Mouse (Mus musculus): ENCODE results near the gene Pfpl. TPM values are rescaled to one million over a fixed set of nuclear protein-coding genes. Genes with fewer than 3 reads are reported as not detected.

Pfpl gene
- polyA plus RNA-seq, 1 experiment from 2014 or later: not detected

- Histone ChIP-seq H3K4me3 (no peak overlapping the region), H3K9me3 (no peaks in the 10 kb centered on the region), H3K36me3 (peaks cover 78% of the 10 kb centered on the region), H3K4me1 (replicated peaks) (peaks cover 10% of the 10 kb centered on the region; the same call in 1 of the 2 replicates), H3K27me3 (ENCODE audit: insufficient read depth, poor library complexity, severe bottlenecking) (no peaks in the 10 kb centered on the region), H3K27ac (no peak overlapping the region)
- DNase-seq (ENCODE audit: low spot score): peak; percentile 50
- WGBS: 88% methylated on average over 5 of the region's 5 CpGs
Observed at GRCm38 (mm10) chr19:12467436-12467835, 39.7 kb downstream of the Pfpl start.

GRCm38 (mm10) chr19:12471866-12472265, 44.2 kb downstream of the Pfpl start:
- Histone ChIP-seq H3K27me3 (ENCODE audit: insufficient read depth, poor library complexity, severe bottlenecking) (no peaks in the 10 kb centered on the region), H3K4me3 (no peak overlapping the region), H3K9me3 (no peaks in the 10 kb centered on the region), H3K27ac (no peak overlapping the region), H3K4me1 (replicated peaks) (peaks cover 4% of the 10 kb centered on the region; the same call in 1 of the 2 replicates), H3K36me3 (peaks cover 100% of the 10 kb centered on the region)
- DNase-seq (ENCODE audit: low spot score): no peak
- 81% methylated on average over 3 of the region's 3 CpGs for WGBS

- DNase-seq (ENCODE audit: low spot score): no peak
- H3K4me1 ChIP-seq (replicated peaks): peaks cover 4% of the 10 kb centered on the region; the same call in 1 of the 2 replicates
- H3K9me3 ChIP-seq: no peaks in the 10 kb centered on the region
- H3K27ac ChIP-seq: no peak overlapping the region
- WGBS: 86% methylated on average over 5 of the region's 5 CpGs
- peaks cover 100% of the 10 kb centered on the region for H3K36me3 ChIP-seq
- no peak overlapping the region for H3K4me3 ChIP-seq
- no peaks in the 10 kb centered on the region for H3K27me3 ChIP-seq (ENCODE audit: insufficient read depth, poor library complexity, severe bottlenecking)
Observed at GRCm38 (mm10) chr19:12472381-12472976, 44.8 kb downstream of the Pfpl start.

- Histone ChIP-seq H3K27me3 (ENCODE audit: insufficient read depth, poor library complexity, severe bottlenecking) (no peaks in the 10 kb centered on the region), H3K9me3 (no peaks in the 10 kb centered on the region), H3K36me3 (peaks cover 100% of the 10 kb centered on the region), H3K27ac (no peak overlapping the region), H3K4me1 (replicated peaks) (peaks cover 4% of the 10 kb centered on the region; the same call in 1 of the 2 replicates), H3K4me3 (no peak overlapping the region)
- 81% methylated on average over 4 of the region's 4 CpGs for WGBS
- no peak for DNase-seq (ENCODE audit: low spot score)
Observed at GRCm38 (mm10) chr19:12473201-12473641, 45.5 kb downstream of the Pfpl start.

GRCm38 (mm10) chr19:12473951-12474350, 46.2 kb downstream of the Pfpl start:
- peaks cover 100% of the 10 kb centered on the region for H3K36me3 ChIP-seq
- 93% methylated on average over 4 of the region's 4 CpGs for WGBS
- peaks cover 4% of the 10 kb centered on the region; the same call in 1 of the 2 replicates for H3K4me1 ChIP-seq (replicated peaks)
- no peak overlapping the region for H3K27ac ChIP-seq
- H3K27me3 ChIP-seq (ENCODE audit: insufficient read depth, poor library complexity, severe bottlenecking): no peaks in the 10 kb centered on the region
- DNase-seq (ENCODE audit: low spot score): no peak
- H3K9me3 ChIP-seq: no peaks in the 10 kb centered on the region
- H3K4me3 ChIP-seq: no peak overlapping the region

- Histone ChIP-seq H3K4me3 (no peak overlapping the region), H3K9me3 (no peaks in the 10 kb centered on the region), H3K27me3 (ENCODE audit: insufficient read depth, poor library complexity, severe bottlenecking) (no peaks in the 10 kb centered on the region), H3K27ac (peak overlapping the region; percentile 9; the same call in 1 of the 2 replicates), H3K4me1 (replicated peaks) (peaks cover 7% of the 10 kb centered on the region; the same call in 1 of the 2 replicates), H3K36me3 (peaks cover 100% of the 10 kb centered on the region)
- no peak for DNase-seq (ENCODE audit: low spot score)
- 84% methylated on average over 15 of the region's 15 CpGs for WGBS
Observed at GRCm38 (mm10) chr19:12475380-12476250, 47.9 kb downstream of the Pfpl start.

- Histone ChIP-seq H3K9me3 (no peaks in the 10 kb centered on the region), H3K27me3 (ENCODE audit: insufficient read depth, poor library complexity, severe bottlenecking) (no peaks in the 10 kb centered on the region), H3K4me3 (no peak overlapping the region), H3K36me3 (peaks cover 100% of the 10 kb centered on the region), H3K4me1 (replicated peaks) (peaks cover 7% of the 10 kb centered on the region; the same call in 1 of the 2 replicates), H3K27ac (no peak overlapping the region)
- 67% methylated on average over 5 of the region's 5 CpGs for WGBS
- no peak for DNase-seq (ENCODE audit: low spot score)
Observed at GRCm38 (mm10) chr19:12476721-12477270, 49.1 kb downstream of the Pfpl start.

- peaks cover 100% of the 10 kb centered on the region for H3K36me3 ChIP-seq
- 93% methylated on average over 6 of the region's 6 CpGs for WGBS
- H3K9me3 ChIP-seq: no peaks in the 10 kb centered on the region
Observed at GRCm38 (mm10) chr19:12478369-12478768, 50.7 kb downstream of the Pfpl start.

More at GRCm38 (mm10) chr19:12478369-12478768, 50.7 kb downstream of the Pfpl start:
- Histone ChIP-seq H3K4me3 (no peak overlapping the region), H3K27ac (no peak overlapping the region), H3K27me3 (ENCODE audit: insufficient read depth, poor library complexity, severe bottlenecking) (no peaks in the 10 kb centered on the region), H3K4me1 (replicated peaks) (peaks cover 7% of the 10 kb centered on the region; the same call in 1 of the 2 replicates)
- DNase-seq (ENCODE audit: low spot score): no peak

Other genes with a start within 250 kb of the Pfpl start
- gene Olfr1431, start 227.3 kb upstream of the Pfpl start, polyA plus RNA-seq (2016; fragmentation: Nextera tagmentation; extraction: Ambion mirVana): not detected in 2 replicates
- not detected in 2 replicates for gene Olfr1432, start 195.3 kb upstream of the Pfpl start, polyA plus RNA-seq (2016; fragmentation: Nextera tagmentation; extraction: Ambion mirVana)
- gene Olfr262, start 186.2 kb upstream of the Pfpl start, polyA plus RNA-seq (2016; fragmentation: Nextera tagmentation; extraction: Ambion mirVana): not detected in 2 replicates
- not detected in 2 replicates for gene Olfr235, start 166.9 kb upstream of the Pfpl start, polyA plus RNA-seq (2016; fragmentation: Nextera tagmentation; extraction: Ambion mirVana)
- gene Olfr1434, start 148.1 kb upstream of the Pfpl start, polyA plus RNA-seq (2016; fragmentation: Nextera tagmentation; extraction: Ambion mirVana): not detected in 2 replicates
- not detected in 2 replicates for gene Olfr1436, start 128.8 kb upstream of the Pfpl start, polyA plus RNA-seq (2016; fragmentation: Nextera tagmentation; extraction: Ambion mirVana)
- not detected in 2 replicates for gene Olfr1437, start 102.8 kb upstream of the Pfpl start, polyA plus RNA-seq (2016; fragmentation: Nextera tagmentation; extraction: Ambion mirVana)
- not detected in 2 replicates for gene Olfr1438-ps1, start 92.0 kb upstream of the Pfpl start, polyA plus RNA-seq (2016; fragmentation: Nextera tagmentation; extraction: Ambion mirVana)
- gene Olfr1440, start 40.6 kb upstream of the Pfpl start, polyA plus RNA-seq (2016; fragmentation: Nextera tagmentation; extraction: Ambion mirVana): not detected in 2 replicates
- gene Olfr1441, start 10.5 kb upstream of the Pfpl start, polyA plus RNA-seq (2016; fragmentation: Nextera tagmentation; extraction: Ambion mirVana): not detected in 2 replicates
- gene Mpeg1, start 32.9 kb downstream of the Pfpl start, polyA plus RNA-seq (2016; fragmentation: Nextera tagmentation; extraction: Ambion mirVana): 0.24 and 0.35 TPM in 2 replicates
- gene Dtx4, start 73.5 kb downstream of the Pfpl start, polyA plus RNA-seq (2016; fragmentation: Nextera tagmentation; extraction: Ambion mirVana): 56.5 and 65.2 TPM in 2 replicates
- gene Fam111a, start 117.8 kb downstream of the Pfpl start, polyA plus RNA-seq (2016; fragmentation: Nextera tagmentation; extraction: Ambion mirVana): 15.3 and 20.2 TPM in 2 replicates
- 0.18 TPM in 1 of 2 replicates, not detected in the other for gene Gm4952, start 172.1 kb downstream of the Pfpl start, polyA plus RNA-seq (2016; fragmentation: Nextera tagmentation; extraction: Ambion mirVana)
- not detected in 2 replicates for gene Glyat, start 205.4 kb downstream of the Pfpl start, polyA plus RNA-seq (2016; fragmentation: Nextera tagmentation; extraction: Ambion mirVana)
- not detected in 2 replicates for gene Olfr1442, start 242.5 kb downstream of the Pfpl start, polyA plus RNA-seq (2016; fragmentation: Nextera tagmentation; extraction: Ambion mirVana)

All from hindbrain, embryonic 10.5 days (tissue).